11 mouse cellular contexts compared by ENCODE assay signal in genomic region chr7:34896461-34896860, GRCm38 (mm10).
"Had no signal": no experiment of that assay in that cellular context is flagged by ENCODE, and none has a peak within 500 bp of the region (broad histone marks: within the 10 kb centered on the region; RNA-seq: fewer than 3 reads in every experiment).

No protein-coding gene starts in this region.

- H3K9ac ChIP-seq: liver, embryonic 15.5 days; lung, embryonic 14.5 days; neural tube, embryonic 15.5 days had no signal

- H3K27ac ChIP-seq: layer of hippocampus, adult 2 months; liver, embryonic 15.5 days; neural tube, embryonic 15.5 days had no signal

- H3K27me3 ChIP-seq: liver, embryonic 15.5 days; neural tube, embryonic 15.5 days had no signal

- H3K4me3 ChIP-seq: layer of hippocampus, adult 2 months; liver, embryonic 15.5 days; myocyte; neural tube, embryonic 15.5 days had no signal

- DNase-seq: kidney, adult 18-20 months; left cerebral cortex, postnatal 4 days; lung, postnatal 4 days; thymus, postnatal 4 days had no signal

- H3K4me1 ChIP-seq: liver, embryonic 15.5 days had no signal

- H3K9me3 ChIP-seq: liver, embryonic 15.5 days; neural tube, embryonic 15.5 days had no signal

- H3K4me2 ChIP-seq: liver, embryonic 11.5 days; liver, embryonic 15.5 days; lung, embryonic 14.5 days; midbrain, embryonic 11.5 days; neural tube, embryonic 15.5 days had no signal

- H3K36me3 ChIP-seq: liver, embryonic 15.5 days; neural tube, embryonic 15.5 days had no signal
